Mouse (Mus musculus): Measurements from ENCODE around the gene Ncoa3. TPM values are rescaled to one million over a fixed set of nuclear protein-coding genes. Genes with fewer than 3 reads are reported as not detected.

Gene Ncoa3
- total RNA-seq, 2 experiments from 2014 or later: 32.1 to 35.9 TPM

- DNase-seq (ENCODE audit: low spot score in 2 of 2): no peak
Observed at GRCm38 (mm10) chr2:166071889-166072288, 79.5 kb downstream of the Ncoa3 start.

DNA sequence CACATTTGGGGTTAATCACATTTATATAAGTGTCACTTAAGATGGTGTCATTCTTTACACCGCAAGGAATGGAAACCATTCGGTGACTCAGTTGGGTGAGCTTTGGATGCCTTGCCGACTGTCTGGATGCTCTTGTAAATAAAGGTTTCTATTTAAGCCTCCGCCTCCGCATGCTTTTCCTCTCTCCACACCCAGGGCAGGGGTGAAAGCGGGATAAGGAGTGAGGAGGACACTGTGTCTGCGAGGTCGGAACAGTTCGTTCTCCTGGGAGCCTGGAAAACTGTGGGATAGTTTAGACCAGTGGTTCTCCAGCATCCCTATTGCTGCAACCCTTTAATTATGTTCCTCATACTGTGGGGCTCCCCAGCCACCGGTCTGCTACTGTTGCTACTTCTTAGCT is 80.6 kb downstream of the Ncoa3 start:
- no peak for DNase-seq (ENCODE audit: low spot score in 2 of 2)

DNA sequence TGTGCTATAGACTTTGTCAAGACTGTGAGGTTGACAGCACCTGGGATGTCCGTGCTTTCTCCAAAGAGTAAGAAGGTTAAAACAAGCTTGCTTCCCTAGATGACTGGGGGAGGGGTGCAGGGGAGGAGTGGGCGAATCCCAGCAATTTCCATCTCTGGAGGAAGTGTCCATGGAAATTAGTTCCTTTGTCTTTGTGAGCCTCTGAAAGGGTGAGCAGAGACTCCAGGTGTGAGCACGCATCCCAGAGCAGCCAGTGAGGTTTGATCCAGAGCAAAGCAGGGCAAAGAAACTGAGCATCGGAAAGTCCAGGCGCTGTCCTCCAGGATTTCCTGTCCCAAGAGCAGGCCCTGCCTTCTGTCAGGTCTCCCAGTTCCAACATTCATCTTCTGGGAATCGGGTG is 81.9 kb downstream of the Ncoa3 start:
- DNase-seq (ENCODE audit: low spot score in 2 of 2): no peak

- no peak for DNase-seq (ENCODE audit: low spot score in 2 of 2)
Observed at GRCm38 (mm10) chr2:166077371-166077770, 84.9 kb downstream of the Ncoa3 start.

DNA sequence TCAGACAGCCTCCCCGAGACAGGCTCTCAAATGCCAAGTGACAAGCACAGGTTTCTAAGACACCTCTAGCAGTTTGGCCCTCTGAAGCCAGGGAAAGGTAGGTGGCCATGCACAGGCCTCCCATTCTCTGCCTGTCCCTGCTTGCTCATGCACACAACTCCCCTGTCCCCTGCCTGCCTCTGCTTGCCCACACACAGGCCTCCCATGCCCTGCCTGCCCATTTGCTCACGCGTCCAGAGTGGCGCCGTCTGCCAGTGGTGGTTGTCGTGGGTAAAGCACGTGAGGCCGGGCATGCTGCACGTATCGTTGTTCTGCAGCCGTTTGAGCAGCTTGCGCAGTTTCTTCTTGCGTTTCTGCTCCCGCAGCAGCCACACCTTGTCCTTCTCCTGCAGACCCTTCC is 86.8 kb downstream of the Ncoa3 start:
- no peak for DNase-seq (ENCODE audit: low spot score in 2 of 2)

DNA sequence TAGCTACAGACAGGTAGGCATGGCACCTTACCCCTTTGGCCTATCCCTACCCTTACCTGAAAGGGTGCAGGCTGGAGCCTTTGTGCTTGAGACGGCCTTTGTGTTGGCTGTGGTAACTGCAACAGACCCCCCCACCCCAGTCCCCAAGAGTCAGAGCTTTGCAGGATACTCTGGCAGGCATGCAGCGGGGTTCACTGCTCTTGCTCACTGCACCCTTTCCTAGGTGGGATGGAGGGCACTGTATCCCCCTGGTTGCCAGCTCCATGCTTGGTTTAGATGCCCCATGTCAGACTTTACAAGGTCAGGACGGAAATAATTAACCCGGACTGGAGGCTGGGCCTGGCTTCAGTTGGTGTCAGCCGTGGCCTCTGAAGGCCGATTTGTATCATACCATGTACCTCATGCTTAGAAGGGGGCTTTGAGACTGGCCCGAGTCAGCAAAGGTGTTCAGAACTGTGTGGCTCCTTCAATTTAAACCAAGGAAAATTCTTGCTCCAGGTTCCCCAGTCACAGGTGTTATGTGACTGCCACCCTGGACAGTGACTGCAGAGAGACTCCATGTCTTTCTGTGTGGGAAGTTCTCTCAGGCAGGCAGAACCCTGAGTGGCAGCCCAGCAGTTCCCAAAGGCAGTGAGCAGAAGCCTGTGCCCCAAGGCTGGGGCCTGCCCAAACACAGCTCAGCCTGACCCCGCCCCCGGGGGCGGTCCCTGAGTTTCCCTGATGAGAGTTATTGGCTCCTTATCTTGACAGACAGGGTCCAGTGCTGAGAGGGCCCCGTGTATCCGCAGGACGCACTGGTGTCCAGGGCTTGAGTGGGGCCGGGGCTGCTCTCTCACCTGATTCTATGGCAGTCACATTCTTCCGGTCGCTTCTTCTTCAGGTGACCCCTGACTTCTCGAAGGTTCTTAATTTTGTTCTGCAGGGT is 87.8 kb downstream of the Ncoa3 start:
- peak in 1 of 2 experiments; percentile 55 for DNase-seq (ENCODE audit: low spot score in 2 of 2)

GRCm38 (mm10) chr2:166080967-166081750 is 88.7 kb downstream of the Ncoa3 start:
- peak; percentile 60 to 69 for DNase-seq (ENCODE audit: low spot score in 2 of 2)

DNA sequence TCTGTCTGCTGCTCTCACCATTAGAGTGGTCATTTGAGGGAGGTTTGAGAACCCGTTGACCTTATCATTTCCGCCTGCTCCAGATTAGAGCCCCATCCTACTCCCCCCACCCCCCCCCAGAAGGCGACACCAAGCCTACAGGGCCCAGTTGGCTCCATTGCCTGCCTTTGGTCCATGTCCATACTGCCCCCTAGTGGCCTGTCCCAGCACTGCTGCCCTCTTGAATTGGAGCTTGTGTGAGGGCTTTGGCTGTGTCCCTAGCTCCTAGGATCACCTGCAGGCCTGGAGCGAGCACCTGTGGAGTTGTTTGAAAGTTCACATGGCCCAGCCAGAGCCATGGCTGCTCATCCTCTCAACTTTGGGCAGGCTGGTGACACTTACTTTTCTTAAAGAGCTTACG is 89.8 kb downstream of the Ncoa3 start:
- peak; percentile 84 to 86 for DNase-seq (ENCODE audit: low spot score in 2 of 2)

GRCm38 (mm10) chr2:166082661-166083060 is 90.2 kb downstream of the Ncoa3 start:
- DNase-seq (ENCODE audit: low spot score in 2 of 2): no peak

- no peak for DNase-seq (ENCODE audit: low spot score in 2 of 2)
Observed at GRCm38 (mm10) chr2:166083542-166084031, 91.2 kb downstream of the Ncoa3 start.

GRCm38 (mm10) chr2:166084111-166084510 is 91.7 kb downstream of the Ncoa3 start:
- DNase-seq (ENCODE audit: low spot score in 2 of 2): no peak

DNA sequence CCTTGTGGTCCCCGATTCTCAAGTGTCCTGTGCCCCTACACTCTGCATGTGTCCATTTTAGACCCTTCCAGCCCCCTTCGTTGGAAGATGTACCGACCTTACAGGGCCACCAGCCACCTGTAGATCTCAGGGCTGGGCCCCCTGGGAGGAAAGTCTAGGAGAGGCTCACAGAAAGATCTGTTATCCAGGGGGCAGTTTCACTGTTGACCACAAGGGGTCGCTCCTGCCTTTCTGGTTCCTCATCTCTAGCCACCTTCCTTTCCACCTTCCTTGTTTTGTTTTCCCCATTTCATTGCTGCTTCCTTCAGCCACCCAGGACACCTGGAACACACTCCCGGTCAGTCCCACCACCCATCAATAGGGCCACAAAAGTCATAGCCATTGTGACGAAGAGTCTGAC is 92.5 kb downstream of the Ncoa3 start:
- DNase-seq (ENCODE audit: low spot score in 2 of 2): peak; percentile 67 to 73

- DNase-seq (ENCODE audit: low spot score in 2 of 2): no peak
Observed at GRCm38 (mm10) chr2:166085780-166086179, 93.3 kb downstream of the Ncoa3 start.

GRCm38 (mm10) chr2:166086457-166087233 is 94.2 kb downstream of the Ncoa3 start:
- DNase-seq (ENCODE audit: low spot score in 2 of 2): peak in 1 of 2 experiments; percentile 34

DNA sequence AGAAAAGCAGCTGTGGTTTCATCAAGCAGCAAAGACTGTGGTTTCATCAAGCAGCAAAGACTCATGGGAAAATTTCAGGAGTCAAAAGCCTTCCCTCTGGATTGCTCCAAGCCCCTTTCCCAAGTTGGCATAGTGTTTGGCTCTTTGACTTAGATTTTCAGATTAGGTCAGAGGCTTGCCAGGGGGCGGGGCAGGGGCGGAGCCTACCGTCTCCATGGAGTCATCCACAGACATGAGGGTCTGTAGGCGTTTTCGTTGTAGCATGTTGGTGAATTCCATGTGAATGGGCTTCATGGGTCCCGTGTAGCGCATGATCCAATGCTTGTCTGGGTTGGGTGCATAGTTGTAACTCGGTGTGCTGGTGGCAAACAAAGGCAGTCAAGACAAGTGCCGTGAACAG is 96.6 kb downstream of the Ncoa3 start:
- no peak for DNase-seq (ENCODE audit: low spot score in 2 of 2)

GRCm38 (mm10) chr2:166090131-166090581 is 97.7 kb downstream of the Ncoa3 start:
- no peak for DNase-seq (ENCODE audit: low spot score in 2 of 2)

DNA sequence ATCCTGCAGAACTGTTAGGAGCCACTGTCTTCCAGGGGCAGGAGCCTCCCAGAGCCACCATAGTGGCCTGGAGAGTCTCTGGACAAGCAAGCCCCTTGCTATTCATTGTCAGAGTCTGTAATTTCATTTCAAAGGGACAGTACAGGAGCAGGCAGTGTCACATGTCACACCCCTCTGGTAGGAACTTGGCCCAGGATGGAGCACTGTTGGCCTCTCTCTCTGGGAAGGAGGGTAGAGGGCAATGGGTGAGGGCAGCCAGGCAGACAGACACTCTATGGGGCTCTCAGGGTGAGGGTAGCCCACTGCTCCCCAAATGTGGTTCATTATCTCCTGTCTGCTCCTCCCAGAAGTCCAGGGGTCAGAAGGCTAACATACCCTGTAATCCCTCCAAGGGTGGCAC is 99.2 kb downstream of the Ncoa3 start:
- DNase-seq (ENCODE audit: low spot score in 2 of 2): no peak

DNA sequence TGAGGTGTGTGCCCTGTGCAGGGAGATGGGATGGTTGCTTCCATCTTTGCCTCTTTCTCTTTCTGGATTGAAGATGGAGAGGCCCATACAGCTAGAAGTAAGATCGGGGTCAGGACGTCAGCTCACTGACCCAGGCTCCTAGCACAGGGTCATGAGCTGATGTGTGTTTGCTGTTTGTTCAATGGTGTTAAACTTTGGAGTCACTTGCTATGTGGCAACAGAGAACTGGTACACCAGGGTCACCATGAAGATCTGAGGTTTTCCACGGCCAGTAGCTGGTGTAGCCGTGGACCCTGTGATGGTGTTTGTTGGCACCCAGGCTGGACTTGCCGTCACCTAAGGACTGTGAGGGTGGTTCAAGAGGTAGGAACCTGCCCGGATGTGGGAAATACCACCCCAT is 100.0 kb downstream of the Ncoa3 start:
- no peak for DNase-seq (ENCODE audit: low spot score in 2 of 2)

- no peak for DNase-seq (ENCODE audit: low spot score in 2 of 2)
Observed at GRCm38 (mm10) chr2:166096300-166096699, 103.9 kb downstream of the Ncoa3 start.

- DNase-seq (ENCODE audit: low spot score in 2 of 2): no peak
Observed at GRCm38 (mm10) chr2:166096834-166097233, 104.4 kb downstream of the Ncoa3 start.
